Mouse (Mus musculus) hindbrain, postnatal 0 days (tissue): Measurements from ENCODE around the gene Tsn. TPM values are rescaled to one million over a fixed set of nuclear protein-coding genes. Genes with fewer than 3 reads are reported as not detected.

Experiments used
- ATAC-seq: fragments of 200-750 bp; cut with Nextera tagmentation; 2 replicates; pipeline ENCODE4 v1.8.0; 2017; ENCODE audit warnings: mild to moderate bottlenecking, moderate TSS enrichment, moderate library complexity
- DNase-seq: peaks from one replicate; pipeline ENCODE4 v3.0.0-alpha.2; 2015; ENCODE audit warnings: low spot score
- H3K27ac ChIP-seq: fragments of 300-500 bp; sonication (generic); 2 replicates; pipeline ENCODE4 v1.5.1; 2014; ENCODE audit warnings: mild to moderate bottlenecking
- H3K27me3 ChIP-seq: fragments of 300-500 bp; sonication (generic); 2 replicates; pipeline ENCODE4 v1.6.1; 2014; ENCODE audit warnings: low read length, mixed read lengths; ENCODE audit not compliant: insufficient read depth
- H3K36me3 ChIP-seq: fragments of 300-500 bp; sonication (generic); 2 replicates; pipeline ENCODE4 v1.6.1; 2014; ENCODE audit warnings: low read length, mixed read lengths; ENCODE audit not compliant: insufficient read depth
- H3K4me1 ChIP-seq: fragments of 300-500 bp; sonication (generic); 2 replicates; pipeline ENCODE4 v1.6.1; 2014; ENCODE audit warnings: antibody characterized with exemption, low read length, mixed read lengths; ENCODE audit not compliant: insufficient read depth
- H3K4me2 ChIP-seq: fragments of 300-500 bp; sonication (generic); 2 replicates; pipeline ENCODE4 v1.6.1; 2014; ENCODE audit warnings: low read depth, mild to moderate bottlenecking, low read length, moderate library complexity, mixed read lengths
- H3K4me3 ChIP-seq: fragments of 300-500 bp; sonication (generic); 2 replicates; pipeline ENCODE4 v1.5.1; 2014; ENCODE audit warnings: low read length
- H3K9ac ChIP-seq: fragments of 300-500 bp; sonication (generic); replicated peaks from 2 replicates; pipeline ENCODE4 v1.6.1; 2014; ENCODE audit warnings: mild to moderate bottlenecking, low read length, moderate library complexity, mixed read lengths
- H3K9me3 ChIP-seq: fragments of 300-500 bp; sonication (generic); 2 replicates; pipeline ENCODE4 v1.6.1; 2016; ENCODE audit warnings: low read length, mixed read lengths
- CTCF ChIP-seq: IDR thresholded peaks from 2 replicates; pipeline ENCODE4 v1.5.1; 2016; ENCODE audit warnings: antibody characterized with exemption, control low read depth, low read depth
- WGBS: fragments of 180-500 bp; shearing (Covaris S2); extraction: QIAGEN DNeasy Blood & Tissue Kit; methylation state at CpG from one replicate; pipeline ENCODE4 v1.1.7; 2014; 5-methylcytosine and 5-hydroxymethylcytosine counted together
- polyA plus RNA-seq: library from polyadenylated mRNA; unstranded; fragments of >200 nt; fragmentation: Nextera tagmentation; extraction: Ambion mirVana; gene quantifications from 2 replicates; pipeline ENCODE4 v1.2.1, GENCODE M21; 2015
- total RNA-seq: library from RNA; depleted of rRNA; stranded (reverse); fragments of >200 nt; gene quantifications from 2 replicates; pipeline ENCODE4 v1.2.3, GENCODE M21; 2014

Tsn gene
- total and polyA plus RNA-seq, 2 experiments from 2014 or later = 182 to 564 TPM

GRCm38 (mm10) chr1:118334749-118335713 lies 23.5 kb upstream of the Tsn start:
- Histone ChIP-seq H3K9ac (no peak overlapping the region), H3K27ac (no peak overlapping the region), H3K4me3 (no peak overlapping the region), H3K4me2 (no peak overlapping the region), H3K9me3 (no peaks in the 10 kb centered on the region), H3K27me3 (no peaks in the 10 kb centered on the region), H3K36me3 (peaks cover 32% of the 10 kb centered on the region), H3K4me1 (no peaks in the 10 kb centered on the region)
- TF ChIP-seq CTCF = no peak
- DNase-seq = no peak
- ATAC-seq = 0 out of 2 replicates have a peak, but pooled peaks have one; percentile 53
- WGBS = 84% methylated on average over 9 of the region's 9 CpGs

DNA sequence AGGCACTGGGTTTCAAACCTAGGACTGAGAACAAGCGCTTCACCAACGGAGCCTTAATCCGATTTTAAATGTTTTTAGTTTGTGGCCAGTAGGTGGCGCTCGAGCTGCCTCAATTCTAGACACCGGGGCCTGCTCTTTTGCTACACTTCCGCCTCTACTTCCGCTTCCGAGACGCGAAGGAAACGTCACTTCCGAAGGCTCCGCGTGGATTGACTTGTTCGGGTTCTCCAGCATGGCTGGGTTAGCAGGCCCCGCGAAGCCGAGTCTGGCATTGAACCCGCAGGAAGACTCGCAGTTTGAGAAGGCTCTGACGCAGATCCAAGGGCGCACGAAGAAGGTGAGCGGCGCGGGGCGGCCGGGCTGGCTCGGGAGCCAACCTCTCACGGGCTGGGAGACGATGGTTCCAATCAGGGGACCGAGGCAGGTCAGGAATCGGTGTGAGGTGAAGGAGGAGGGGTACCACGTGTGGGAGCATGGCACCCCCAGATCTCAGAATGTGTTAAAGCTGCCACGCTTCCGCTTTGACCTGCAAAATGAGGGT lies 10.2 kb upstream of the Tsn start, which contains the start of gene Nifk:
Nifk (plus strand) TSS at position 179 of the 541 bp plus-strand sequence.
- DNase-seq (peak; percentile 98), ATAC-seq (peak; percentile 97)
- WGBS = under 1% methylated on average over 37 of the region's 37 CpGs
- H3K4me2 ChIP-seq = peak within 1 kb of the TSS; percentile 94
- H3K36me3 ChIP-seq = peaks cover 10% of the 10 kb centered on the region; the same call in 1 of the 2 replicates
- peak within 1 kb of the TSS; percentile 79 for H3K9ac ChIP-seq
- no peaks in the 10 kb centered on the region for H3K27me3 ChIP-seq
- H3K4me3 ChIP-seq = peak within 1 kb of the TSS; percentile 89
- H3K4me1 ChIP-seq = peaks cover 10% of the 10 kb centered on the region
- H3K27ac ChIP-seq = peak within 1 kb of the TSS; percentile 62; the same call in 1 of the 2 replicates
- TF ChIP-seq CTCF = peak; percentile 90
- no peaks in the 10 kb centered on the region for H3K9me3 ChIP-seq

- Histone ChIP-seq H3K36me3 (peaks cover 6% of the 10 kb centered on the region; the same call in 1 of the 2 replicates), H3K9ac (no peak overlapping the region), H3K27ac (no peak overlapping the region), H3K4me2 (no peak overlapping the region), H3K4me1 (peaks cover 10% of the 10 kb centered on the region), H3K27me3 (no peaks in the 10 kb centered on the region), H3K4me3 (no peak overlapping the region), H3K9me3 (no peaks in the 10 kb centered on the region)
- ATAC-seq (no peak), DNase-seq (peak; percentile 34)
- WGBS = 75% methylated on average over 2 of the region's 2 CpGs
- peak; percentile 67 for TF ChIP-seq CTCF
Observed at GRCm38 (mm10) chr1:118320696-118321095, 9.2 kb upstream of the Tsn start.

GRCm38 (mm10) chr1:118310780-118311621 lies 538 bp downstream of the Tsn start:
- Histone ChIP-seq H3K27me3 (no peaks in the 10 kb centered on the region), H3K4me3 (peak overlapping the region; percentile 93), H3K4me1 (no peaks in the 10 kb centered on the region), H3K4me2 (peak overlapping the region; percentile 85), H3K9ac (peak overlapping the region; percentile 94), H3K27ac (peak overlapping the region; percentile 96), H3K9me3 (no peaks in the 10 kb centered on the region), H3K36me3 (peaks cover 9% of the 10 kb centered on the region; the same call in 1 of the 2 replicates)
- no peak for TF ChIP-seq CTCF
- DNase-seq (peak; percentile 94), ATAC-seq (peak; percentile 97)
- WGBS = under 1% methylated on average over 67 of the region's 67 CpGs

DNA sequence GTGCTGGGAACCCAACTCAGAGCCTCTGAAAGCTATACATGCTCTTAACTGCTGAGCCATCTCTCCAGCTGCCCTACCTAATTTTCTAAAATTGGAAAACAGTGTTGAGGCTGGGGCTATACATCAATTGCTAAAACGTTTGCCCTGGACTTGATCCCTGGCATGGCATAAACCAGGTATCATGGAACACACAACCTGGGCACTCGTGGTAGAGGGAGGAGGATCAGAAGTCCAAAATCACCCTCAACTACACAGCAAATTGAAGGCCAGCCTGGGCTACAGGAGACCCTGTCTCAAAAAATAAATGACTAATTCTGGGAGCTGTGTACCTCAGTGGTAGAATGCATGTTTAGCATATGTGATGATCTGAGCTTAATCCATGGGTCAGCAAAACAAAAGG lies 13.8 kb downstream of the Tsn start:
- WGBS = 93% methylated on average over 2 of the region's 2 CpGs
- ATAC-seq (no peak), DNase-seq (no peak)
- H3K36me3 ChIP-seq = peaks cover 50% of the 10 kb centered on the region
- no peaks in the 10 kb centered on the region for H3K27me3 ChIP-seq
- H3K9me3 ChIP-seq = no peaks in the 10 kb centered on the region
- H3K4me1 ChIP-seq = no peaks in the 10 kb centered on the region
- TF ChIP-seq CTCF = no peak
- H3K27ac ChIP-seq = no peak overlapping the region
- H3K9ac ChIP-seq = no peak overlapping the region
- no peak overlapping the region for H3K4me2 ChIP-seq
- H3K4me3 ChIP-seq = no peak overlapping the region

DNA sequence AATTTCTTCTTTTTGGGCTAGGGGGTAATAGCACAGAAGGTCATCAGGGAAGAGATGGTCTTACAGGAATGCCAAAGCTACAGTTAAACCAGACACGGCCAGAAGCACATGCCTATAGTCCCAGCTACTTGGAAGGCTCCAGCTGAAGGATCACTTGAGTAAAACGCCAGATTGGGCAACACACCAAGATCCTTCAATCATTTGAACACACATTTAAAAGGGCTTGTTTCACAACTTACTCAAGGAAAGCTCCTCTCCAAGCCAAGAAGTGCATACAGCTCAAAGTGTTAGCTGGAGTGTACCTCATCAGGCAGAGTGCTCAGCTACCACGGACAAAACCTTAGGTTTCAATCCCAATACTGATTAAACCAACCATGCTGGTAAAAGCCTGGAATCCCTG lies 14.9 kb downstream of the Tsn start:
- Histone ChIP-seq H3K27me3 (no peaks in the 10 kb centered on the region), H3K4me1 (no peaks in the 10 kb centered on the region), H3K9me3 (no peaks in the 10 kb centered on the region), H3K4me3 (no peak overlapping the region), H3K27ac (no peak overlapping the region), H3K4me2 (no peak overlapping the region), H3K9ac (no peak overlapping the region), H3K36me3 (peaks cover 43% of the 10 kb centered on the region)
- TF ChIP-seq CTCF = no peak
- 91% methylated on average over 3 of the region's 3 CpGs for WGBS
- no peak for ATAC-seq
- no peak for DNase-seq
